Mouse (Mus musculus) left cerebral cortex, postnatal 14 days (tissue): ENCODE measurements around the gene Rnf135. TPM values are rescaled to one million over a fixed set of nuclear protein-coding genes. Genes with fewer than 3 reads are reported as not detected.
"Not testable (repeated sequence)": the region's sequence is repeated elsewhere in the genome, so short reads cannot be mapped to it uniquely, and the experiment has no call there.

Source experiments
- DNase-seq, 2 experiments: peaks; one replicate each; pipeline ENCODE4 v3.0.0; 2021 to 2022; ENCODE audit warnings: low spot score in 2 of 2, mixed read lengths in 1 of 2
- intact Hi-C: fragments of 180-260 bp; cut with DNase I; formaldehyde crosslinking; loops from one replicate; pipeline ENCODE4 v1.15.1; 2025
- total RNA-seq, 2 experiments: library from RNA; stranded (reverse); gene quantifications; 2 replicates each; pipeline ENCODE4 v1.2.3; 2021

Gene Rnf135
- total RNA-seq, 2 experiments from 2014 or later = 2.9 to 4.3 TPM

DNA sequence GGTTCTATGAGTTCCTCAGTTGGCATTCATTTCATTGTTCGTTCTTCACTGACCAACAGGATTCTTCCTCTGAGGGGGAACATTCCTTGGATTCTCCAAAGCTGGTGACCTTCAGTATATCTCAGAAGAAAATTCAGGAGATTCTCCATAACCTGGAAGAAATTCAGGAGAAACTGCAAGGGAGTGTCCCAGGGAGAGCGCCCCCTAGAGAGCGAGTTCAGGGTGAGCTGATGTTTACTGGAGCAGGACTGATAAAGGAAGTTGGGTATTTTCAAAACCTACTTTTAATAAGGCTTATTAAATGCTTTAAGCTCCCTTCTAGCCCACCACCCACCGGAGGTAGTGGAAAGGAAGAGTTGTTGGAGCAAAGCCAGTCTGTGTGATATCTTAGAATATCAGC is 10.2 kb downstream of the Rnf135 start:
- intact Hi-C loops = no loop called here
- no peak for DNase-seq

DNA sequence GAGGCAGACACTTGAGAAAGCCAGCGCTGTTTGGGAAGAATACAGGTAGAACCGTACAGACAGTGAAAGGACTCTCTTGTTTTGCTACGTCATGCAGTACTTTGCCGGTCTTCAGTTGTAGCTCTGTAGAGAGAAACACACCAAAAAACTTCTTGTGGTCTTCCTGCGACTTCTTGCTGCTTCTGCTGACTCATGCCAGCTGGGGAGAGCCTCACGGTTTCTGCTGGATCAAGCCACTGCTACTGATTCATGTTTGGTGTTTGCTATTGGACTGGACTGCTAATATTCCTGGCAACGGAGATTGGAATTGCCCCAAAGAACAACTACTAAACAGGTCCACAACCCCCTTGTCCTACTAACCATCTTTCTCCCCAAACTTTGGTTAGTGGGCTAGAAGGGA is 12.7 kb downstream of the Rnf135 start:
- intact Hi-C loops = no loop called here
- DNase-seq = no peak

DNA sequence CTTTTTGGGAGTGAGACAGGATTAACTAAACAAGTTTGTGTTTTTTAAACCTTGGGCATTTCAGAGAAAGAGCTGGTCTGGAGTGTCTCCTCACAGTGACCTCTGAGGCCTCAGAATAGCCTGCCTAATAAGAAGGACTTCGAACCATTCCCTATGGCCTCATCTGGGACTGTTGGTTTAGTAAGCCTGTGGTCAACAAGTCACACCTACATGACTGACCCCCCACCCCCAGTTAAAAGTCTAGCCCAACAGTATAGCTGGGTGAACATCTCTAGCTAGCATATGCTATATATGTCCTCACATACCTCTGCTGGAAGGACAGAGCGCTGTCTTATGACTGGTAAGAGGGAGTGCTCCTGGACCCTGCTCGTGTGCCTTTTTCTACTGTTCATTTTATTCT is 15.7 kb downstream of the Rnf135 start:
- DNase-seq = no peak
- intact Hi-C loops = no loop called here

DNA sequence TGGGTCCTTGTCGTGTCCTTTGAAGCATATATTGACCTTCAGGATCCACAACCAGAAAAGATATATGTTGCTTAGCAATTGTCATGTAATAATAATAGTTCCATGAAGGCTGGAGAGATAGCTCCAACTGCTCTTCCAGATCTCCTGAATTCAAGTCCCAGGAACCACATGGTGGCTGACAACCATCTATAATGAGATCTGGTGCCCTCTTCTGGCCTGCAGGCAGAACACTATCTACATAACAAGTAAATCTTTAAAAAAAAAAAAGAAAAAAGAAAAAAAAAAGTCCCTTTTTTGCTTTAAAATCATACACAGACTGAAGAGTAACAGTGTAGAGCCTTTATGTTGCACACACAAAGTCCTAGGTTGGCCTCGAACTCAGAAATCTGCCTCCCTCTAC is 16.1 kb downstream of the Rnf135 start:
- DNase-seq = no peak
- intact Hi-C loops = no loop called here

DNA sequence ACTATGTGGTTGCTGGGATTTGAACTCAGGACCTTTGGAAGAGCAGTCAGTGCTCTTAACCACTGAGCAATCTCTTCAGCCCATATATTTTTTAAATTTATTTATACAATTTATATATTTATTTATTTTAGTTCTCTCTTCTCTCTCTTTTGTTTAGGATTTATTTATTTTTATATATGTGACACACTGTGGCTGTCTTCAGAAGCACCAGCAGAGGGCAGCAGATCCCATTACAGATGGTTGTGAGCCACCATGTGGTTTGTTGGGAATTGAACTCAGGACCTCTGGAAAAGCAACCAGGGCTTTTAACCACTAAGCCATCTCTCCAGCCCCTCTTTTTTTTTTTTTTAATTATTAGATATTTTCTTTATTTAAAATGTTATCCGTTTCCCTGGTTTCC is 16.7 kb downstream of the Rnf135 start:
- intact Hi-C loops = no loop called here
- no peak for DNase-seq

DNA sequence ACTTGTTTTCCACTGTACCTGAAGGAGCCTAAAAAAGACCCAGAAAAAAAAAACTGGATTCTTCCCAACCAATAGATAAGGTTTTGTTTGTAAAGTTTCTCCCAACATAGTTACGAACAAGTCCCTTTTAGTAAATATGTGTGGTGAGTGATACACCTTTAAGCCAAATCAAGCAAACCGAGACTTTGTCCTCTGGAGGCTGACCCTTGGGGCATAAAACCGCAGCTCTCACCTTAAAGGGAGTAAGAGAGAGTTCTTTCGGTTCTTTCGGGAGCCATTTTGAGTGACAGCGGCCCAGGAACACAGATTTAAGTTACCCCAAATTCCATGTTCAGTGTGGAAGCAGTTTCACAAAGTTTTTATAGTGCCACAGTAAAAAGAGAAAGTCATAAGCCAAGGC is 18.6 kb downstream of the Rnf135 start:
- no peak for DNase-seq
- intact Hi-C loops = no loop called here

DNA sequence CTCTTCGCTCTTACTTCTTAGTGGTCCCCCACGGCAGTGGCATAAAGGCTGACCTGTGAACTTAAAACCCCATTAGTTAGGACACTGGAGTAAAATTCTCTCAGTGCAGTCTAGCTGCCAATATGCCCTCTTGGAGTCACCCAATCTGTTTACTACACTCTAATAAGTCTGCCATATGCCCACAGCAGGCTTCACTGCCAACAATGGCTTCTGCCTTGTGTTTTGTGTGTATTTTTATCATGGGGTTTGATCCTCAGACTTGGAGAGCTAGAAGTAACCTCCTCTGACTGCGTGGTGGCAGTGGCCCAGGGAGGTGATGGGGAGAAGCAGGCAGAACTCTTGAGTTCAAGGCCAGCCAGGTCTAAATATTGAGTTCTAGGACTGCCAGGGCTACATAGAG is 20.4 kb downstream of the Rnf135 start:
- DNase-seq = no peak
- intact Hi-C loops = no loop called here

DNA sequence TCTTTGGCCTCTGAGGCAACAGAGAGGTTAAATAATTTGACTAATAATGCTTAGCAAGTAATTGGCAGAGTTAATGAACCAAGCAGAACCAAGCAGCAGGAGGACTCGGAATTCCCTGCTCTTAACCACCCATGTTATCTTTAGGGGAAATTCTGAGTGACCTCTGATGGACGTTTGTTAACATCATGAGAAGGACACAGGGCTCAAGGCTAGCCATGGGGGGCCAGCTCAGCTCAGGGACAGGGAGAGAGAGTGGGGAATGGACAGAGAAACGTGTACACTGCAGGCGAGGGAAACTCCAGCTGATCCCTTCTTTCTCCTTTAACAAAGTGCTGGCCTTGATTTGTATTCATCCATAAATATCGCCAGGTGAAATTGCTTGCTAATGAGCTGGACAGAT is 21.3 kb downstream of the Rnf135 start:
- intact Hi-C loops = no loop called here

DNA sequence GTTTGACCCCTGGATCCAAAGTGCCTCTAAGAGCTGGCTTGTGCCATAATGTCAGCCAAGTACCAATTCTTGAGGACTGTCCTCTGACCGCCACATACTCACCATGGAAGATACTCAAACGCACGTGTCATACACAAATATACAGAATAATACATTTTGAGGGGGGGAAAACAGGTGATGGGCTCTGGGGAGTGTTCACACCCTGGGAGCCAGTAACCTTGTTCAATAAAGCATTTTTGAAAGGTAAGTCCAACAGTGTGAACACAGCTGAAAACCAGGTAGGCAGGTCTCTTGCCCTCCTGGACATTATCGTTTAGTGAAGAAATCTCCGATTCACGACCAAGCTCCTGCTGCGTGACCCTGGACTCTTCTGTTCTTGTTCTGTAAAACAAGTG is 24.8 kb downstream of the Rnf135 start:
- intact Hi-C loops = no loop called here
- DNase-seq = no peak

More for the DNA sequence above, 21.3 kb downstream of the Rnf135 start:
- DNase-seq = no peak

DNA sequence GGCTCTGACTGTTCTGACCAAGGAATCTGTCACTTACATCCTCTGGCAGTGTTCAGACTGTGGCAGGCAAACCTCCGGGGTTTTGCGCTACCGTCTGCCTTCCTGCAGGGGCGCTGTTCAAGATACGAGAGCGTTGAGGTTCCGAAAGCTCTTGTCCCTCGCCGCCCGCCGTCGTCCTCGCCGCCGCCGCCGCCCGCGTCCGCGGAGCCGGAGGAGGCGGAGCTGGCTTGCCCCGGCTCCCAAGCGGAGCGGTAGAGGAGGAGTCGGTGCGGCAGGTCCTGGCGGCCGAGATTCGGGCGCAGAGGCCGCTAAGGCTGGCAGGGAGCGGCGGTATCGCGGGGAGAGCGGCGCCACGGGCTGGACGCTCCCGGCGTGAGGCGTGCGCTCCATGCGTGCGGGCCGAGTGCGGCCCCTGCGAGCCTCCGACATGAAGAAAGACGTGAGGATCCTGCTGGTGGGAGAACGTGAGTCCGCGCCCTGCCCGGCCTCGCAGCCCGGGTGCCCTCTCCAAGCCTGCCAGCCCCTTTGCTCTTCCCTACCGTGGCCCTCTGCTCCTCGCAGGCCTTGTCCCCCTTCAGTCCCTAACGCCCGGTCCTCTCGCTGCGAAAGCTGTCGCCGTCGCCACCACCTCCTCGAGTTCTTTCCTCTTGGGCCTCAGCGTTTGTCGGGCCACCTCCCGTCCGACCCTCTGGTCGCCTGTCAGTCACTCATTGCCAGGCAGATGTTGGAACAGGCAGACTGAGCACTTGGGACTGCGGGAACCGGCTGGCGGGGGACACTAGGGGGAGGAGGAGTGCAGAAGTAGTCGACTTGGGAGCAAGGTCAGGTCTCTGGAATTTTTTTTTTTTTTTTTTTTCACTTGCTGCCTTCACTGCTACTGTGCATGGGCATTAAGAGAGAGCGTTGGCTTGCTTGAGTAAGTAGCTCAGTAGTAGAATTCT is 25.5 kb downstream of the Rnf135 start, which contains the start of gene Rhot1:
Gene Rhot1 (plus strand): TSS at position 160 of the 941 bp plus-strand sequence.
- intact Hi-C loops = no loop called here
- DNase-seq = peak; percentile 96 to 98

DNA sequence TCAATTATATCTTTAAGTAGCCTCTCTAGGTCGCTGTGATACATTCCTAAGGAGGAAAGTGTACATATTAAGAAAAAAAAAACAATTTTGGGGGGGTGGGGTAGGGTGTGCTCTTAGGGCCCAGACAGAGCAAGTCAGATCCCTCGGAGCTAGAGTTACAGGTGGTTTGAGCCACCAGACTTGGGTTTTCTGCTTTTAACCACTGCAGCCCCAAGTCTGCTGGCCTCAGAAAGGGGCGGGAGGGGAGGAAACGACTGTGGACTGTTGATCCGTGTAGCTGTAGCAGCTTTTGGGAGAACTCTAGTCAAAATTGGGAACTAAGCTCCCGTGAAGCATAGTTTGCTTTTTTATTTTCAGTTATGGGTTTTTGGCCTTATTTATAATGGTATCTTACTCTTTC is 26.7 kb downstream of the Rnf135 start:
- DNase-seq = no peak
- intact Hi-C loops = no loop called here

DNA sequence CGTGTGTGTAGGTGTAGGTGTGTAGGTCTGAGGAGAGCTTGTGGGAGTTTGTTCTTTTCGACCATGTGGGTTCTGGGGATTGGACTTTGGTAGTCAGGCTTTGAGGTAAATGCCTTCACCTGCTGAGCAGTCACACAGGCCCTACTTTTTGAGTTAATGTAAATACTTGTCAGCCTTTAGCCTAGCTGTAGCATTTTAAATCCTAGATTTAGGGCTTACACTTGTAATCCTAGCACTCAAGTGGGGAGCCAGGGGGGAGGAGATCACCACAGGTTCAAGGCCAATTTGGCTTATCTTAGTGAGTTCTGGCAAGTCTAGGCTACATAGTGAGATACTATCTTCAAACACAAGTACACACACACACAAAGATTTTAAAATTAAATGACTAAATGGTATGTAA is 28.6 kb downstream of the Rnf135 start:
- intact Hi-C loops = no loop called here
- DNase-seq = no peak

DNA sequence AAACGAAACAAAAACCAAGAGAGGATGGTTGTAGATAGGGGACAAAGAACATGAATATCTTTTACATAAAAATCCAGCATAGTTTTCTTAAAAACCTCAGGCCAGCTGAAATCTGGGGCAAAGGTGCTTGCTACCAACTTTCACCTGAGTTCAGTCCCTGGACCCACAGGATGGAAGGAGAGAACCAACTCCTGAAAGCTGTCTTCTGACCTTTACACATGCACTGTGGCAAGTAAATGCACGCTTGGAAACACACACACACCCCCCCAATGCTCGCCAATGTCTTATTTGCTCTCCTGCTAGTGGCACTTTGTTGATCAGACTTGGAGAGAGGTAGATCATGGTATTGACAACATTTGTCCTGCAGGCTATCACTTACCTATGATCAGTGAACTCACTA is 31.6 kb downstream of the Rnf135 start:
- DNase-seq = no peak
- intact Hi-C loops = no loop called here

DNA sequence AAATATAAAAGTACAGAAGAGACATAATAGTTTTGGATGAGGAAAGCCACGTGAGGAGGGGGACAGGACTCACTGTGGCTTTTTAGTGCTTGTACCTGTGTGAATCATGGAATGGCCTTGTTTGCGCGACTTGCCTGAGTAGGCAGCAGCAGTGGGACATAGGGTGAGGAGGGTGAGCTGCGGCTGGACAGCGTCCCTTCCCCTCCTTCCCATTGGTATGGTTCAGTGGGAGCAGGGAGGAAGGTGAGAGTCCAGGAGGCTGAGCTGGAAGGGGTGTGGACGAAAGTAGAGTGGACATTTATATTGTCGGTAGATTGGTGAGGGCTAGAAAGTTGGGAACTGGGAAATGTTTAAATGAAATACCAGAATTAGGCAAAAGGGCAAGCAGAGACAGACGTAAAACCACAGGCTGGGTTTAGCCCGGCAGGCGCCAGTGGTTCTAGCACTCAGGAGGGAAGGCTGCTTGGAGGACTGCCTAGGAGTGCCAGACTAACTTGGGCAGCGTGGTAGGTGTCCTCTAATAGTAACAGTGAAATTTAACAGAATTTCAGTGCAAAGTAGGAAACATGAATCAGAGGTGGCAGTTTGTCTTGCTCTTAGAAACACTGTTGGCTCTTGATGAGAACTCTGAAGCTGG is 35.1 kb downstream of the Rnf135 start:
- intact Hi-C loops = no loop called here

DNA sequence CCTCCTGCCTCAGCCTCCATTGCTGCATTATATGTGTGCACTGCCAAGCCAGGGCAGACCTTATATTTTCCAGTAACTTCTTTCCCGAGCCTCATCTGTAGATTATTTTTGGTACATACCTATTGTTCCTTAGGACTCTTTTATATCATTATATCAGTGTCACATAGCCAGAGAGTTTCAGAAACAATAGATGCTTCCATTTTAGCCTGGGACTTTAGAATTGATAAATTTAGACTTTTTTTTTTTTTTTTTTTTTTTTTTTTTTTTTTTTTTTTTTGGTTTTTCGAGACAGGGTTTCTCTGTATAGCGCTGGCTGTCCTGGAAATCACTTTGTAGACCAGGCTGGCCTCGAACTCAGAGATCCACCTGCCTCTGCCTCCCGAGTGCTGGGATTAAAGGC is 46.4 kb downstream of the Rnf135 start:
- intact Hi-C loops, DNase-seq: not testable (repeated sequence)

More for the DNA sequence above, 35.1 kb downstream of the Rnf135 start:
- DNase-seq = no peak

DNA sequence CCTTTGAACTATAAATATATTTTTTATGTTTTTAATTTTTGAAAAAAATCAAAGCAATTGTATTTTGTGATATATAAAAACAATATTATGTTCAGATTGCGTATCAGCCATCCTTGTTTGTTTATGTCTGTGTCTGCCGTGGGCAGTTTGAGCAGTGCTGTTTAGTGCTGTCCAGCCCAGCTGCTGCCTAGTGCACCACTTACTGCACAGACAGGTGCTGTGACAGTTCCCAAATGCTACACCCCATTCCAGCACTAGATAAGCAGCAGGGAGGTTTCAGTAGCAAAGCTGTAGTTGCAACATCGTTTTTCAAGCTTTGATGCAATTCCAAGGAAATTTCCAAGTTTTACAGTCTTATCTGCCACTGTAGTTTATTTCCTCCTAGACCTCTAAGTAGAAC is 53.6 kb downstream of the Rnf135 start:
- intact Hi-C loops = no loop called here
- DNase-seq = no peak

DNA sequence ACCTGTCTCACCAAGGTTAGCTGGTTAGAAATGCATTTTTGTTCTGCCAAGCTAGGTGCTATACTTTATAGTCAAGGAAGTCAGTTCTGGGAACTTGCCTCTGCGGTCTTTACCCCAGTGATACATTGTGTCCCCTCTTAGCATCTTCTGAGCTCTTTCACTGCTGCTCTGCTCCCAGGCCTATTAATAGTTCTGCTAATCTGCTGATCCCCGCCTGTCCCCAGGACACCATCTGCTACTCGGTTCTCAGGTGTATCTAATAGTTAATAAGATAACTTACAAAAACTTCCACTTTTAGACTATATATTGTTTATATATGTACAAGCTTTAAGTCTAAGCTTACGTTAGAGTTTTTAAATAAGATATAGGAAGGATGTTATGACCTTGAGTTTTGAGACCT is 54.7 kb downstream of the Rnf135 start:
- no peak for DNase-seq
- intact Hi-C loops = no loop called here

DNA sequence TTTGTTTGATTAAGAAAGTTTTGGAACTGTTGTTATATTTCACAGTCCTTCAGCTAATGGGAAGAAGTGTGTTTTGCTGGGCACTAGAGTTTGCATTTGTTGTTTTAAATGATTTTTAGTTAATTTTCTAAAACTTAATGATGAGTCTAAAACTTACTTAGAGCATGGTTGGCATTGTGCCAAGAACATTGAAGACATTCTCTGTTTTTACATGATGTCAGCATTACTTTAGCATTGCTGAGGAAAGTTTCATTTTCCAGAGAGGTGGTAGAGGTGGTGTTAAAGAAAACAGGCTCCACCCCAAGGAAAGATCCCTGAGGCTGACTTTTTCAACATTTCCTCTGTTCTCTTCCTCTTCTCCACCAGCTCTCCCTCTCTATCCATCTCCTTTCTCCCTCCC is 63.4 kb downstream of the Rnf135 start:
- DNase-seq = no peak
- intact Hi-C loops = no loop called here

DNA sequence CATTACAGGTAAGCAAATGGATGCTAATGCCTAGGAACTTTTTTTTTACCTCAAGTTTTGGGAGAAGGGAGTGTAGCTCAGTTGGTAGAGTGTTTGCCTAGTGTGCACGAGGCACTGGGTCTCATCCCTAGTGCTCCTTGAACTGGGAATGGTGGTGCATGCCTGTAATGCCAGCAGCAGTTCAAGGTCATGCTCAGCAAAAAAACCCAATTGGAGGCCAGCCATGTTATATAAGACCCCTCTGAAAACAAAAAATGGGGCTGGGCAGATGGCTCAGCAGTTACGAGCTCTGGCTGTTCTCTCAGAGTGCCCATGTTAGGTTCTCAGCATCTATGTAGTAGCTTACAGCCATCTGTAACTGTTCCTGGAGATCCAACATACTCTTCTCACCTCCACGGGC is 64.9 kb downstream of the Rnf135 start:
- intact Hi-C loops = no loop called here
- no peak for DNase-seq
